ENCODE assay signal across 28 mouse cellular contexts in the genomic region with DNA sequence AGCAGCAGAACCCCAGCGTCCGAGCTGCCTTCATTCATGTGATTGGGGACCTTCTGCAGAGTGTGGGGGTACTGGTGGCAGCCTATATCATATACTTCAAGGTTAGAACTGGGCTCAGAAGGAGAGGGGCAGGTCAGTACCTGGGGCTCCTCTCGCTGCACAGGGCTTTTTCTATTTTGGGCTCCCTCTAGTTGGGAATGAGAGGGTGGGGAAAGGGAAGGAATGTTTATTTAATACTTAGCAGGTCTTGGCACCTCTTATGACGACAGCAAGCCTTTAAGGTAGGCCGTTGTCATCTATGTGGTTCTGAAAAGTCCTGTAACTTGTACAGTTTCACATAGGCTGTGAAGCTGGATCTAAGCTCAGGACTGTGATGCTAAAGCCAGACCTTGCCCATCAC. TPM values are rescaled to one million over a fixed set of nuclear protein-coding genes. Genes with fewer than 3 reads are reported as not detected.
DNase-seq lines count a peak whose midpoint lies in the region; ATAC-seq lines count a peak whose summit lies in the region.
"Had no signal": no experiment of that assay in that cellular context is flagged by ENCODE, and none has a peak within 500 bp of the region (broad histone marks: within the 10 kb centered on the region; RNA-seq: fewer than 3 reads in every experiment).

No protein-coding gene starts in this region.

- peak overlapping the region; percentile 30; the same call in 1 of the 2 replicates for H3K4me2 ChIP-seq in heart, embryonic 16.5 days (ENCODE audit: low read depth, low read length)
- H3K4me2 ChIP-seq in lung, embryonic 16.5 days (ENCODE audit: low read depth, low read length): 0 out of 2 replicates have a peak overlapping the region, but pooled peaks have one; percentile 6
- H3K4me2 ChIP-seq: embryonic facial prominence, embryonic 12.5 days; embryonic facial prominence, embryonic 15.5 days; heart, embryonic 13.5 days; hindbrain, embryonic 14.5 days had no signal

- no peak for ATAC-seq in heart, embryonic 16.5 days (replicated peaks; ENCODE audit: extremely low read depth, insufficient read depth, low FRiP score)
- peak; percentile 53 for ATAC-seq in lung, embryonic 16.5 days (ENCODE audit: low read depth)
- ATAC-seq: forebrain, embryonic 14.5 days; forebrain, postnatal 0 days; hindbrain, postnatal 0 days; inflammation-experienced regulatory T-cells, adult 6 months; Patski had no signal

- 0 out of 2 replicates have a peak overlapping the region, but pooled peaks have one; percentile 22 for H3K27ac ChIP-seq in heart, embryonic 10.5 days
- H3K27ac ChIP-seq in heart, embryonic 16.5 days (ENCODE audit: low read length): no peak overlapping the region
- peak overlapping the region; percentile 60 for H3K27ac ChIP-seq in lung, embryonic 16.5 days (ENCODE audit: low read length)
- H3K27ac ChIP-seq: embryonic facial prominence, embryonic 12.5 days; embryonic facial prominence, embryonic 15.5 days; gastrocnemius, adult 2 months; heart, embryonic 13.5 days; hindbrain, embryonic 14.5 days; hindbrain, postnatal 0 days had no signal

- H3K36me3 ChIP-seq in heart, embryonic 10.5 days: no peaks in the 10 kb centered on the region
- H3K36me3 ChIP-seq in heart, embryonic 16.5 days (ENCODE audit: control insufficient read depth, insufficient read depth): no peaks in the 10 kb centered on the region
- H3K36me3 ChIP-seq in lung, embryonic 16.5 days (ENCODE audit: control insufficient read depth, insufficient read depth, low read length): no peaks in the 10 kb centered on the region
- H3K36me3 ChIP-seq: embryonic facial prominence, embryonic 12.5 days; embryonic facial prominence, embryonic 15.5 days; heart, embryonic 13.5 days had no signal

- peaks cover 39% of the 10 kb centered on the region for H3K4me1 ChIP-seq in heart, embryonic 10.5 days
- peaks cover 18% of the 10 kb centered on the region for H3K4me1 ChIP-seq in heart, embryonic 16.5 days (ENCODE audit: control insufficient read depth, insufficient read depth, low read length)
- H3K4me1 ChIP-seq in lung, embryonic 16.5 days (replicated peaks; ENCODE audit: control insufficient read depth, insufficient read depth, low read length): peaks cover 16% of the 10 kb centered on the region

- no peak overlapping the region for H3K4me3 ChIP-seq in heart, embryonic 10.5 days
- no peak overlapping the region for H3K4me3 ChIP-seq in heart, embryonic 16.5 days (ENCODE audit: low read length)
- H3K4me3 ChIP-seq in lung, embryonic 16.5 days (ENCODE audit: low read length): no peak overlapping the region
- H3K4me3 ChIP-seq: embryonic facial prominence, embryonic 12.5 days; embryonic facial prominence, embryonic 15.5 days; gastrocnemius, adult 2 months; heart, embryonic 13.5 days had no signal

- H3K9ac ChIP-seq in heart, embryonic 16.5 days (ENCODE audit: low read length): no peak overlapping the region
- no peak overlapping the region; the same call in 1 of the 2 replicates for H3K9ac ChIP-seq in lung, embryonic 16.5 days (ENCODE audit: low read length)
- H3K9ac ChIP-seq: embryonic facial prominence, embryonic 12.5 days; embryonic facial prominence, embryonic 15.5 days; forebrain, postnatal 0 days; heart, embryonic 13.5 days; hindbrain, embryonic 14.5 days had no signal

- H3K27me3 ChIP-seq in heart, embryonic 10.5 days (ENCODE audit: insufficient read depth, poor library complexity, severe bottlenecking): peaks cover 45% of the 10 kb centered on the region
- peaks cover 18% of the 10 kb centered on the region for H3K27me3 ChIP-seq in heart, embryonic 16.5 days (ENCODE audit: control insufficient read depth, insufficient read depth, low read length)
- H3K27me3 ChIP-seq in lung, embryonic 16.5 days (ENCODE audit: control insufficient read depth, insufficient read depth, low read depth, low read length): peaks cover 12% of the 10 kb centered on the region
- H3K27me3 ChIP-seq: Patski had no signal

- 50% methylated on average over 5 of the region's 5 CpGs for WGBS in heart, embryonic 10.5 days
- 48% methylated on average over 5 of the region's 5 CpGs for WGBS in heart, embryonic 16.5 days
- WGBS in lung, embryonic 16.5 days: 52% methylated on average over 5 of the region's 5 CpGs

- no peaks in the 10 kb centered on the region for H3K9me3 ChIP-seq in heart, embryonic 10.5 days
- no peaks in the 10 kb centered on the region for H3K9me3 ChIP-seq in heart, embryonic 16.5 days (replicated peaks; ENCODE audit: control insufficient read depth, low read length)
- no peaks in the 10 kb centered on the region for H3K9me3 ChIP-seq in lung, embryonic 16.5 days (ENCODE audit: control insufficient read depth, low read length)
- H3K9me3 ChIP-seq: embryonic facial prominence, embryonic 12.5 days; embryonic facial prominence, embryonic 15.5 days; heart, embryonic 13.5 days had no signal

- intact Hi-C loops in heart, postnatal 25 days (cut with DNase I): no loop called here

- DNase-seq in heart, embryonic 10.5 days (ENCODE audit: low spot score): no peak
- no peak for DNase-seq in heart, adult 18-20 months
- DNase-seq in heart, postnatal 25 days (ENCODE audit: low spot score): no peak
- no peak for DNase-seq in lung, postnatal 14 days
- no peak for DNase-seq in neural tube, embryonic 10.5 days (ENCODE audit: extremely low spot score, low spot score)
- DNase-seq: adrenal gland, postnatal 14 days; cerebellum, adult 11 months; cerebellum, adult 2 months; cerebellum, adult 9-11 months; cerebellum, postnatal 25 days; forebrain, postnatal 0 days; gastrocnemius, postnatal 14 days; heart, adult 11 months had no signal

RNA-seq across cellular contexts. Expression of a gene that starts 5.6 kb away (rescaled TPM):
- 0.09 and 0.36 TPM in 2 replicates for polyA plus RNA-seq in heart, embryonic 10.5 days (2016; fragmentation: Nextera tagmentation; extraction: Ambion mirVana)
- under 1 TPM; 0.30 to 0.72 TPM for total RNA-seq in heart, adult 18-20 months (2021)
- polyA plus RNA-seq in heart, embryonic 16.5 days (2015; fragmentation: Nextera tagmentation; extraction: Ambion mirVana): 0.21 and 0.42 TPM in 2 replicates
- total RNA-seq in heart, postnatal 25 days (2021): under 1 TPM; 0.31 to 0.36 TPM
- 0.29 and 0.43 TPM in 2 replicates for polyA plus RNA-seq in lung, embryonic 16.5 days (2015; fragmentation: Nextera tagmentation; extraction: Ambion mirVana)
- total RNA-seq: common myeloid progenitor, adult 5-6 weeks; forebrain, postnatal 0 days; hindbrain, postnatal 0 days had no signal
- polyA plus RNA-seq: forebrain, embryonic 11.5 days; hindbrain, embryonic 11.5 days; Patski had no signal

RNA-seq across cellular contexts. Expression of a gene that starts 33.6 kb away (rescaled TPM):
- 47.5 and 77.0 TPM in 2 replicates for polyA plus RNA-seq in heart, embryonic 10.5 days (2016; fragmentation: Nextera tagmentation; extraction: Ambion mirVana)
- total RNA-seq in heart, adult 18-20 months (2021): 100 to 1,000 TPM; 195 to 199 TPM
- 175 and 177 TPM in 2 replicates for polyA plus RNA-seq in heart, embryonic 16.5 days (2015; fragmentation: Nextera tagmentation; extraction: Ambion mirVana)
- 100 to 1,000 TPM; 215 to 229 TPM for total RNA-seq in heart, postnatal 25 days (2021)
- 2.6 and 3.1 TPM in 2 replicates for polyA plus RNA-seq in lung, embryonic 16.5 days (2015; fragmentation: Nextera tagmentation; extraction: Ambion mirVana)
- total RNA-seq: adrenal gland, adult 2 months; adrenal gland, postnatal 14 days; common myeloid progenitor, adult 5-6 weeks had no signal
- polyA plus RNA-seq: forebrain, embryonic 14.5 days; inflammation-experienced regulatory T-cells, adult 6 months had no signal

RNA-seq across cellular contexts. Expression of a gene that starts 35.1 kb away (rescaled TPM):
- polyA plus RNA-seq in heart, embryonic 10.5 days (2016; fragmentation: Nextera tagmentation; extraction: Ambion mirVana): 1.9 and 2.8 TPM in 2 replicates
- 10 to 100 TPM; 19.7 to 19.8 TPM for total RNA-seq in heart, adult 18-20 months (2021)
- polyA plus RNA-seq in heart, embryonic 16.5 days (2015; fragmentation: Nextera tagmentation; extraction: Ambion mirVana): 2.6 and 2.8 TPM in 2 replicates
- 10 to 100 TPM; 18.0 to 19.4 TPM for total RNA-seq in heart, postnatal 25 days (2021)
- polyA plus RNA-seq in lung, embryonic 16.5 days (2015; fragmentation: Nextera tagmentation; extraction: Ambion mirVana): 1.8 and 2.5 TPM in 2 replicates
- total RNA-seq: common myeloid progenitor, adult 5-6 weeks had no signal

RNA-seq across cellular contexts. Expression of a gene that starts 47.6 kb away (rescaled TPM):
- 8.0 and 9.6 TPM in 2 replicates for polyA plus RNA-seq in heart, embryonic 10.5 days (2016; fragmentation: Nextera tagmentation; extraction: Ambion mirVana)
- total RNA-seq in heart, adult 18-20 months (2021): 1 to 10 TPM; 6.1 to 7.9 TPM
- polyA plus RNA-seq in heart, embryonic 16.5 days (2015; fragmentation: Nextera tagmentation; extraction: Ambion mirVana): 9.6 and 10.5 TPM in 2 replicates
- total RNA-seq in heart, postnatal 25 days (2021): 1 to 10 TPM; 7.6 to 9.2 TPM
- 14.3 and 14.6 TPM in 2 replicates for polyA plus RNA-seq in lung, embryonic 16.5 days (2015; fragmentation: Nextera tagmentation; extraction: Ambion mirVana)

Comparison
In these comparisons a context has a peak if more than half of its experiments do, and no peak if none do; other contexts are left out.
1. RNA of a gene that starts 33.6 kb away (polyA plus RNA-seq): 175 to 177 TPM in heart, embryonic 16.5 days and 47.5 to 77.0 TPM in heart, embryonic 10.5 days; 2.6 to 3.1 TPM in lung, embryonic 16.5 days; every median in the first group is over 10 times any median in the second.